ENCODE assay signal across 22 mouse cellular contexts in genomic region chr4:82667271-82667872, GRCm38 (mm10). TPM values are rescaled to one million over a fixed set of nuclear protein-coding genes. Genes with fewer than 3 reads are reported as not detected.
"Had no signal": no experiment of that assay in that cellular context is flagged by ENCODE, and none has a peak within 500 bp of the region (broad histone marks: within the 10 kb centered on the region; RNA-seq: fewer than 3 reads in every experiment).

No protein-coding gene starts in this region.

- H3K27ac ChIP-seq: limb, embryonic 10.5 days; limb, embryonic 13.5 days; liver, embryonic 12.5 days; liver, embryonic 15.5 days; macrophage; midbrain, embryonic 12.5 days; midbrain, embryonic 15.5 days; neural tube, embryonic 12.5 days; neural tube, embryonic 15.5 days; stomach, postnatal 0 days had no signal

- H3K9ac ChIP-seq: limb, embryonic 13.5 days; liver, embryonic 12.5 days; liver, embryonic 15.5 days; midbrain, embryonic 12.5 days; midbrain, embryonic 15.5 days; neural tube, embryonic 12.5 days; neural tube, embryonic 15.5 days had no signal

- H3K9me3 ChIP-seq: limb, embryonic 10.5 days; limb, embryonic 13.5 days; liver, embryonic 12.5 days; liver, embryonic 15.5 days; midbrain, embryonic 12.5 days; midbrain, embryonic 15.5 days; neural tube, embryonic 12.5 days; neural tube, embryonic 15.5 days had no signal

- H3K27me3 ChIP-seq: limb, embryonic 13.5 days; liver, embryonic 12.5 days; liver, embryonic 15.5 days; midbrain, embryonic 12.5 days; midbrain, embryonic 15.5 days; neural tube, embryonic 12.5 days; neural tube, embryonic 15.5 days had no signal

- H3K36me3 ChIP-seq: limb, embryonic 10.5 days; limb, embryonic 13.5 days; liver, embryonic 12.5 days; liver, embryonic 15.5 days; midbrain, embryonic 12.5 days; midbrain, embryonic 15.5 days; neural tube, embryonic 12.5 days; neural tube, embryonic 15.5 days had no signal

- H3K4me1 ChIP-seq: liver, embryonic 12.5 days; liver, embryonic 15.5 days; midbrain, embryonic 12.5 days; neural tube, embryonic 12.5 days had no signal

- ATAC-seq: inflammation-experienced regulatory T-cells, adult 6 months; intestine, embryonic 16.5 days; liver, embryonic 12.5 days; midbrain, embryonic 15.5 days had no signal

- DNase-seq: kidney, adult 18-20 months; kidney, adult 9 months; kidney, postnatal 14 days; kidney, postnatal 4 days; liver; right cerebral cortex, adult 18-20 months; right cerebral cortex, postnatal 14 days; right cerebral cortex, postnatal 4 days; thymus, adult 2 months; thymus, postnatal 25 days had no signal

- H3K4me3 ChIP-seq: limb, embryonic 10.5 days; limb, embryonic 13.5 days; liver, embryonic 12.5 days; liver, embryonic 15.5 days; midbrain, embryonic 12.5 days; midbrain, embryonic 15.5 days; neural tube, embryonic 12.5 days; neural tube, embryonic 15.5 days had no signal

- H3K4me2 ChIP-seq: limb, embryonic 13.5 days; liver, embryonic 12.5 days; liver, embryonic 15.5 days; midbrain, embryonic 12.5 days; midbrain, embryonic 15.5 days; neural tube, embryonic 12.5 days; neural tube, embryonic 15.5 days had no signal

RNA-seq across cellular contexts. Expression of gene Nfib, which starts 38.2 kb away (rescaled TPM):
- polyA plus RNA-seq: macrophage had no signal
